Mouse (Mus musculus) erythroblast, embryonic 14.5 days (primary cell): Measurements from ENCODE around the gene Gm12394.
"Not testable (repeated sequence)": the region's sequence is repeated elsewhere in the genome, so short reads cannot be mapped to it uniquely, and the experiment has no call there.

Experiments used
- GATA1 ChIP-seq: IDR thresholded peaks from 2 replicates; pipeline ENCODE4 v1.6.1; 2012; ENCODE audit warnings: low read length, inconsistent platforms, mixed read lengths
- TAL1 ChIP-seq: IDR thresholded peaks from 3 replicates; pipeline ENCODE4 v1.6.1; 2012; ENCODE audit warnings: low read length, inconsistent platforms, mixed read lengths

GRCm38 (mm10) chr4:42735245-42735644, 121.3 kb downstream of the Gm12394 start, which contains the start of gene 4930578G10Rik:
- not testable (repeated sequence) for TF ChIP-seq GATA1, TAL1
